Mouse (Mus musculus) lung, adult 2 months (tissue): ENCODE measurements around the gene Krtap10-10. TPM values are rescaled to one million over a fixed set of nuclear protein-coding genes. Genes with fewer than 3 reads are reported as not detected.

ENCODE experiments used
- DNase-seq: peaks from one replicate; pipeline ENCODE4 v3.0.0; 2022
- H3K4me1 ChIP-seq: fragments of 200-500 bp; 2 replicates; pipeline ENCODE4 v1.6.1; 2011; ENCODE audit warnings: low read length; ENCODE audit not compliant: control insufficient read depth, insufficient read depth
- H3K4me3 ChIP-seq: fragments of 200-500 bp; replicated peaks from 2 replicates; pipeline ENCODE3; 2011; ENCODE audit warnings: low read depth, mild to moderate bottlenecking, control low read depth, low read length; ENCODE audit errors: extremely low read depth
- CTCF ChIP-seq: fragments of 200-500 bp; IDR thresholded peaks from 2 replicates; pipeline ENCODE4 v1.5.1; 2011; ENCODE audit warnings: mild to moderate bottlenecking, low read length, control low read depth; ENCODE audit not compliant: insufficient read depth
- POLR2A ChIP-seq: fragments of 200-500 bp; IDR thresholded peaks from 2 replicates; pipeline ENCODE4 v1.6.1; 2011; ENCODE audit warnings: low read depth, mild to moderate bottlenecking, control low read depth, low read length, borderline replicate concordance; ENCODE audit errors: extremely low read depth
- WGBS: fragments of 180-500 bp; shearing (Covaris S2); methylation state at CpG from one replicate; pipeline ENCODE4 v1.1.7; 2018; 5-methylcytosine and 5-hydroxymethylcytosine counted together
- polyA plus RNA-seq: library from polyadenylated mRNA; depleted of rRNA; stranded (reverse); fragments of >200 nt; gene quantifications from 2 replicates; pipeline ENCODE4 v1.2.3, GENCODE M21; 2012

Krtap10-10 gene
- polyA plus RNA-seq, 1 experiment = not detected

DNA sequence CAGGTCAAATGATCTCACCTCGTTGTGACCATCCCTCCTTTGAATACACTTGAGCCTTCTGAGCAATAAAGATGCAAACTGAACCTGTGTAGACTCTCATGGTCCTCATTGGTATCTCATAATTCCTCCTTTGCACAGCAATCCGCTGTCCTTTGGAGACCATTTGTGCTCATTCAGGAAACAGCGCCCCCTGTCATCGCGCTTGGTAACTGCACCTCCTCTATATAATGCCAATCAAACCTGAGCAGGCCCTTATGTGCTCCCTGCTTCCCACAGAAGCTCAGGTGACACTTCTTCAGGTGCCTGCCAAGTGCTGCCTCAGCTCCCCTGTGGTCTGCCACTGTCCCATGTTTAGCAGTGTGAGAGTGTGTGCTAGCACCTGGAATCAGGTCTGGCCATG is 20.2 kb upstream of the Krtap10-10 start:
- H3K4me3 ChIP-seq = no peak overlapping the region
- WGBS = 17% methylated on average over 5 of the region's 5 CpGs
- no peaks in the 10 kb centered on the region for H3K4me1 ChIP-seq
- DNase-seq = peak; percentile 17
- TF ChIP-seq CTCF (peak; percentile 47), POLR2A (no peak)

DNA sequence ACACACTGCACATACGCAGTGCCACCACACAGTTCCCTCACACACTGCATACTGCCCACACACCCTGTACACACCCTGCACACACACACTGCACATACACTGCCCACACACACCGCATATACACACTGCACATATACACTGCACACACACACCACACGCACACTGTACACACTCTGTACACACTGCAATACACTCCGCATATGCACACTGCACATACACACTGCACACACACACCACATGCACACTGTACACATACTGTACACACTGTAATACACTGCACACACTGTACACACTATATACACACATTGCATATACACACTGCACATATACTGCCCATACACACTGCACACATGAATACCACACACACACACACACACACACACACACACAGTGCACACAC is 17.2 kb upstream of the Krtap10-10 start:
- no peak for DNase-seq
- no peak for TF ChIP-seq POLR2A
- no peak for TF ChIP-seq CTCF
- H3K4me1 ChIP-seq = no peaks in the 10 kb centered on the region
- 98% methylated on average over 4 of the region's 4 CpGs for WGBS
- no peak overlapping the region for H3K4me3 ChIP-seq

GRCm38 (mm10) chr10:77819203-77819602 is 16.5 kb upstream of the Krtap10-10 start:
- no peaks in the 10 kb centered on the region for H3K4me1 ChIP-seq
- no peak overlapping the region for H3K4me3 ChIP-seq
- DNase-seq = no peak
- TF ChIP-seq POLR2A = no peak
- TF ChIP-seq CTCF = no peak
- WGBS = 47% methylated on average over 4 of the region's 4 CpGs

DNA sequence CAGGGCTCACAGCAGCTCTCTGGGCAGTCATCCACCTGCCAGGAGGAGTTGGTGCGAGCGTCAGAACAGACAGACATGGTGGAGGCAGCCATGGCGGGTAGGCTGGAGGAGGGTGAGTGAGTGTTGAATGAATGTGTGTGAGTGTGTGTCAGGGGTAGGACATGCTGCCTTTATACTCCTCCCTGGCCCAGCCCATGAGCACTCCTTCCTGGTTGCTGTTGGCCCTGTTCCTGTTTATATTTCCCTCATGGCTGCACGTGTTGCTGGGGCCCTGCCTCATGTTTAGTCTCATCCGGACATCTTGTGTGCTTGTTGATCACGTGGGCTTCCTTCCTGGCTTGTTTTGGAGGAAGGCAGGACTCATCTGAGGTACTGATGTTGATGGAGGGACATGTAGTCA is 8.8 kb upstream of the Krtap10-10 start, which contains the start of gene Krtap10-4:
Krtap10-4 (minus strand) TSS at position 145 of the 400 bp plus-strand sequence.
- DNase-seq = no peak
- no peaks in the 10 kb centered on the region for H3K4me1 ChIP-seq

GRCm38 (mm10) chr10:77839006-77839405 is 3.3 kb downstream of the Krtap10-10 start:
- WGBS = 67% methylated on average over 6 of the region's 6 CpGs
- TF ChIP-seq POLR2A = no peak
- TF ChIP-seq CTCF = no peak

More for the DNA sequence above, 8.8 kb upstream of the Krtap10-10 start, which contains the start of gene Krtap10-4:
- TF ChIP-seq CTCF (no peak), POLR2A (no peak)
- WGBS = 36% methylated on average over 6 of the region's 6 CpGs
- H3K4me3 ChIP-seq = no peak within 1 kb of the TSS

DNA sequence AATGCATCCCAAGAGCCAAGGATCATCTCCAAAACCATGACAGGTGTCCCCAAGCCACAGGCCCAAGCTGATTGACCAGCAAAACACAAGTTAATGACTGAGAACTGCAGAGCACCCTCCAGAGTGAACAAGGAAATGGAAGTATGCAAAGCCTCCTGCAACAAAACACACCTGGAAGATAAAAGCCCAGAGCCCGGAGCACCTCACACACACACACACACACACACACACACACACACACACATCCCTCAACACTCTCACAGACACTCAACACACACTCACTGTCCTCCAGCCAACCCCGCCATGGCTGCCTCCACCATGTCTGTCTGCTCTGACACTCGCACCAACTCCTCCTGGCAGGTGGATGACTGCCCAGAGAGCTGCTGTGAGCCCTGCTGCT is 10.8 kb downstream of the Krtap10-10 start, which contains the start of gene Gm36176:
Gm36176 (plus strand) TSS at position 301 of the 400 bp plus-strand sequence.
- no peak for DNase-seq
- no peak for TF ChIP-seq POLR2A
- WGBS = 74% methylated on average over 3 of the region's 3 CpGs
- H3K4me1 ChIP-seq = no peaks in the 10 kb centered on the region
- no peak within 1 kb of the TSS for H3K4me3 ChIP-seq

More at GRCm38 (mm10) chr10:77839006-77839405, 3.3 kb downstream of the Krtap10-10 start:
- DNase-seq = no peak
- Histone ChIP-seq H3K4me1 (no peaks in the 10 kb centered on the region), H3K4me3 (no peak overlapping the region)

GRCm38 (mm10) chr10:77846961-77847360 is 11.2 kb downstream of the Krtap10-10 start:
- TF ChIP-seq CTCF (no peak), POLR2A (no peak)
- DNase-seq = no peak
- H3K4me1 ChIP-seq = no peaks in the 10 kb centered on the region
- WGBS = 18% methylated on average over 2 of the region's 2 CpGs
- no peak overlapping the region for H3K4me3 ChIP-seq

DNA sequence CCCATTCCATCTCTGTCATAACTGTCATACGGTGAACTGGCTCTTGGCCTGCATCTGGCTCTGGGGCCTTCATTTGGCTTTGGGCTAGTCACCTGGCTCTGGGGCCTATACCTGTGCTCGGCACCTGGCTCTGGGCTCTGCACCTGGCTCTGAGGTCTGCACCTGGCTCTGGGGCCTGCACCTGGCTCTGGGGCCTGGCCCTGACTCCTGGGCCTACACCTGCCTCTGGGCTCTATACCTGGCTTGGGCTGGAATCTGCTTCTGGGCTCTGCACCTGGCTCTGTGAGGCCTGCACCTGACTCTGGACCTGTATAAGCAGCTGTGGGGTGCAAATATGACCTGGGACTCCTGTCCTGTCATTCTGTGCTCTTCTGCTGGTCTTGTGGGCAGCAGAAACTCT is 11.8 kb downstream of the Krtap10-10 start:
- DNase-seq = no peak
- 84% methylated on average over 2 of the region's 2 CpGs for WGBS
- TF ChIP-seq CTCF (no peak), POLR2A (no peak)
- no peaks in the 10 kb centered on the region for H3K4me1 ChIP-seq
- no peak overlapping the region for H3K4me3 ChIP-seq

- DNase-seq = no peak
- TF ChIP-seq POLR2A (no peak), CTCF (no peak)
- H3K4me1 ChIP-seq = no peaks in the 10 kb centered on the region
- H3K4me3 ChIP-seq = no peak within 1 kb of the TSS
- WGBS = 49% methylated on average over 9 of the region's 9 CpGs
Observed at GRCm38 (mm10) chr10:77852559-77852958, 16.8 kb downstream of the Krtap10-10 start, which contains the start of gene Gm10318. Gene Gm10318, plus strand, starts transcription at chr10:77852859.

DNA sequence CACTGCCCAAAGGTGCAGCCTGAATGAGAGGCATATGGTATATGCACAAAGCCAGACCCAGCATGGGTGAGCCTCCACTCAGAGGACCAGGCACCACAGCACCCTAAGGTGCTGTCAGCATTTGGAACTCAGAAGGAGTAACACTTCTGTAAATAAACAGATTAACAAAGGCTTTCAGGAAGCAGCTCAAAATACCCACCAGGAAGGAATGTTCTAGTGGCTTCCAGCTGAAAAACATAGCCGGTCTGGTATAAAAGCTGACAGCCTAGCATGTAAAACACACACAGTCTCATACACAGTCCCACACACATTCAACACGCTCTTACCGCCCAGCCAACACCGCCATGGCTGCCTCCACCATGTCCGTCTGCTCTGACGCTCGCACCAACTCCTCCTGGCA is 25.9 kb downstream of the Krtap10-10 start, which contains the start of gene Gm3285:
Gm3285 (plus strand) TSS at position 301 of the 400 bp plus-strand sequence.
- H3K4me1 ChIP-seq = no peaks in the 10 kb centered on the region
- 38% methylated on average over 7 of the region's 7 CpGs for WGBS
- TF ChIP-seq POLR2A = no peak
- no peak for TF ChIP-seq CTCF

DNA sequence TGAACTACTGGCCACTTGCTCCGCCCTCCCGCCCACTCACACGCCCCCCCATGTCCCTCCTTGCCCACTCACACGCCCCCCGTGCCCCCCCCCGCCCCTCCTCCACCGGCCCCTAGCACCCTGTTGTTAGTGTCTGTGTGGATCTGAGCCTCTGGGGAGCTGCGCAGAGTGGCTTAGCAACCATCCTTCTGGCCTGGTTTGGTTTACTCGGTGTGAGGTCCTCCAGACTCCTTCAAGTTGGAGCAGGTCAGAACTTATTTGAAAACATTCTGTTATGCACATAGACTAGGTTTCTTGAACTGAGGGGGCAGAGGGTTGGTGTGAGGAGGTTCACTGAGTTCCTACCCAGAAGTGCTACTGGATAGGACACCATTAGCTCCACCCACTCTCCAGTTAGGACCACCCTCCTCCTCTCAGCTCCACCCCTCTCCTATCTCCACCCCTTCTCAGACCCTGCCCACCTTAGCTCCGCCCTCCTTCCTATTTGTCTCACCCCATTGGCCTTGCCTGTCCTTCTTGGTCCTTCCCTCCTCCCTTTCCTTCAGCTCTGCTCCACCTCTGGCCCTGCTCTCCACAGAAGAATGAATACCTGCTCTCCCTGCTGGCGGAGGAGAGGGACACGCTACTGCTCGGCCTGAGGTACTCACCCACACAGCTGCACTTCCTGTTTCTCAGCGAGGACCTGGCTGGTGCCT is 28.5 kb downstream of the Krtap10-10 start:
- H3K4me1 ChIP-seq = no peaks in the 10 kb centered on the region
- TF ChIP-seq CTCF (no peak), POLR2A (no peak)
- peak; percentile 32 for DNase-seq
- H3K4me3 ChIP-seq = no peak overlapping the region
- 31% methylated on average over 13 of the region's 14 CpGs for WGBS

More for the DNA sequence above, 25.9 kb downstream of the Krtap10-10 start, which contains the start of gene Gm3285:
- DNase-seq = no peak
- H3K4me3 ChIP-seq = no peak within 1 kb of the TSS
